Mouse (Mus musculus): ENCODE data around the gene Kcne4. TPM values are rescaled to one million over a fixed set of nuclear protein-coding genes. Genes with fewer than 3 reads are reported as not detected.

The Kcne4 gene
- polyA plus RNA-seq, 1 experiment from 2014 or later: 6.6 TPM

GRCm38 (mm10) chr1:78845661-78846060 is 29.1 kb downstream of the Kcne4 start:
- H3K9ac ChIP-seq (replicated peaks; ENCODE audit: low read depth, low read length): no peak overlapping the region
- no peak for ATAC-seq (ENCODE audit: insufficient number of reproducible peaks, insufficient read depth, low FRiP score, low read depth)
- H3K27me3 ChIP-seq (ENCODE audit: control insufficient read depth, insufficient read depth, low read length): no peaks in the 10 kb centered on the region
- H3K4me1 ChIP-seq (ENCODE audit: control insufficient read depth, insufficient read depth, low read length): no peaks in the 10 kb centered on the region
- WGBS: 79% methylated on average over 1 of the region's 1 CpGs
- H3K36me3 ChIP-seq (ENCODE audit: control insufficient read depth, insufficient read depth, low read length): no peaks in the 10 kb centered on the region
- no peaks in the 10 kb centered on the region for H3K9me3 ChIP-seq (ENCODE audit: control insufficient read depth, low read depth, low read length)
- no peak overlapping the region for H3K27ac ChIP-seq (ENCODE audit: low read length)
- no peak overlapping the region for H3K4me3 ChIP-seq (ENCODE audit: low read depth, low read length)
- H3K4me2 ChIP-seq (replicated peaks; ENCODE audit: low read depth, low read length): no peak overlapping the region

- H3K9ac ChIP-seq (replicated peaks; ENCODE audit: low read depth, low read length): no peak overlapping the region
- H3K9me3 ChIP-seq (ENCODE audit: control insufficient read depth, low read depth, low read length): no peaks in the 10 kb centered on the region
- H3K4me1 ChIP-seq (ENCODE audit: control insufficient read depth, insufficient read depth, low read length): no peaks in the 10 kb centered on the region
- H3K4me3 ChIP-seq (ENCODE audit: low read depth, low read length): no peak overlapping the region
- no peak for ATAC-seq (ENCODE audit: insufficient number of reproducible peaks, insufficient read depth, low FRiP score, low read depth)
- H3K36me3 ChIP-seq (ENCODE audit: control insufficient read depth, insufficient read depth, low read length): no peaks in the 10 kb centered on the region
- H3K27me3 ChIP-seq (ENCODE audit: control insufficient read depth, insufficient read depth, low read length): no peaks in the 10 kb centered on the region
- H3K27ac ChIP-seq (ENCODE audit: low read length): no peak overlapping the region
- no peak overlapping the region for H3K4me2 ChIP-seq (replicated peaks; ENCODE audit: low read depth, low read length)
- 44% methylated on average over 2 of the region's 2 CpGs for whole genome bisulfite sequencing
These were observed 29.9 kb downstream of the Kcne4 start for GRCm38 (mm10) chr1:78846471-78846870.

GRCm38 (mm10) chr1:78852408-78853093 is 36.0 kb downstream of the Kcne4 start:
- no peak overlapping the region for H3K9ac ChIP-seq (replicated peaks; ENCODE audit: low read depth, low read length)
- 53% methylated on average over 17 of the region's 17 CpGs for WGBS
- no peaks in the 10 kb centered on the region for H3K27me3 ChIP-seq (ENCODE audit: control insufficient read depth, insufficient read depth, low read length)
- no peak overlapping the region for H3K4me3 ChIP-seq (ENCODE audit: low read depth, low read length)
- H3K4me2 ChIP-seq (replicated peaks; ENCODE audit: low read depth, low read length): no peak overlapping the region
- no peaks in the 10 kb centered on the region for H3K36me3 ChIP-seq (ENCODE audit: control insufficient read depth, insufficient read depth, low read length)
- H3K27ac ChIP-seq (ENCODE audit: low read length): no peak overlapping the region
- ATAC-seq (ENCODE audit: insufficient number of reproducible peaks, insufficient read depth, low FRiP score, low read depth): no peak; the same call in 1 of the 2 replicates
- H3K4me1 ChIP-seq (ENCODE audit: control insufficient read depth, insufficient read depth, low read length): no peaks in the 10 kb centered on the region
- H3K9me3 ChIP-seq (ENCODE audit: control insufficient read depth, low read depth, low read length): no peaks in the 10 kb centered on the region

GRCm38 (mm10) chr1:78853094-78853445 is 36.5 kb downstream of the Kcne4 start:
- Histone ChIP-seq H3K4me2 (replicated peaks; ENCODE audit: low read depth, low read length) (no peak overlapping the region), H3K9me3 (ENCODE audit: control insufficient read depth, low read depth, low read length) (no peaks in the 10 kb centered on the region), H3K4me3 (ENCODE audit: low read depth, low read length) (no peak overlapping the region), H3K4me1 (ENCODE audit: control insufficient read depth, insufficient read depth, low read length) (no peaks in the 10 kb centered on the region), H3K27me3 (ENCODE audit: control insufficient read depth, insufficient read depth, low read length) (no peaks in the 10 kb centered on the region), H3K9ac (replicated peaks; ENCODE audit: low read depth, low read length) (no peak overlapping the region), H3K36me3 (ENCODE audit: control insufficient read depth, insufficient read depth, low read length) (no peaks in the 10 kb centered on the region), H3K27ac (ENCODE audit: low read length) (no peak overlapping the region)
- WGBS: 93% methylated on average over 3 of the region's 3 CpGs
- ATAC-seq (ENCODE audit: insufficient number of reproducible peaks, insufficient read depth, low FRiP score, low read depth): no peak

GRCm38 (mm10) chr1:78854306-78854705 is 37.7 kb downstream of the Kcne4 start:
- Histone ChIP-seq H3K4me2 (replicated peaks; ENCODE audit: low read depth, low read length) (no peak overlapping the region), H3K4me3 (ENCODE audit: low read depth, low read length) (no peak overlapping the region), H3K36me3 (ENCODE audit: control insufficient read depth, insufficient read depth, low read length) (no peaks in the 10 kb centered on the region), H3K27ac (ENCODE audit: low read length) (no peak overlapping the region), H3K9me3 (ENCODE audit: control insufficient read depth, low read depth, low read length) (no peaks in the 10 kb centered on the region), H3K27me3 (ENCODE audit: control insufficient read depth, insufficient read depth, low read length) (no peaks in the 10 kb centered on the region), H3K9ac (replicated peaks; ENCODE audit: low read depth, low read length) (no peak overlapping the region), H3K4me1 (ENCODE audit: control insufficient read depth, insufficient read depth, low read length) (no peaks in the 10 kb centered on the region)
- ATAC-seq (ENCODE audit: insufficient number of reproducible peaks, insufficient read depth, low FRiP score, low read depth): no peak
- 41% methylated on average over 1 of the region's 1 CpGs for WGBS

- Histone ChIP-seq H3K4me2 (replicated peaks; ENCODE audit: low read depth, low read length) (no peak overlapping the region), H3K27ac (ENCODE audit: low read length) (no peak overlapping the region), H3K4me1 (ENCODE audit: control insufficient read depth, insufficient read depth, low read length) (no peaks in the 10 kb centered on the region), H3K27me3 (ENCODE audit: control insufficient read depth, insufficient read depth, low read length) (no peaks in the 10 kb centered on the region), H3K36me3 (ENCODE audit: control insufficient read depth, insufficient read depth, low read length) (no peaks in the 10 kb centered on the region), H3K4me3 (ENCODE audit: low read depth, low read length) (no peak overlapping the region), H3K9ac (replicated peaks; ENCODE audit: low read depth, low read length) (no peak overlapping the region), H3K9me3 (ENCODE audit: control insufficient read depth, low read depth, low read length) (no peaks in the 10 kb centered on the region)
- no peak for ATAC-seq (ENCODE audit: insufficient number of reproducible peaks, insufficient read depth, low FRiP score, low read depth)
- 63% methylated on average over 4 of the region's 4 CpGs for WGBS
These were observed 43.0 kb downstream of the Kcne4 start for GRCm38 (mm10) chr1:78859573-78859972.

- H3K4me1 ChIP-seq (ENCODE audit: control insufficient read depth, insufficient read depth, low read length): no peaks in the 10 kb centered on the region
- WGBS: 62% methylated on average over 7 of the region's 7 CpGs
- ATAC-seq (ENCODE audit: insufficient number of reproducible peaks, insufficient read depth, low FRiP score, low read depth): no peak
- H3K4me2 ChIP-seq (replicated peaks; ENCODE audit: low read depth, low read length): no peak overlapping the region
- no peak overlapping the region for H3K4me3 ChIP-seq (ENCODE audit: low read depth, low read length)
- no peaks in the 10 kb centered on the region for H3K27me3 ChIP-seq (ENCODE audit: control insufficient read depth, insufficient read depth, low read length)
- H3K9me3 ChIP-seq (ENCODE audit: control insufficient read depth, low read depth, low read length): no peaks in the 10 kb centered on the region
- H3K9ac ChIP-seq (replicated peaks; ENCODE audit: low read depth, low read length): no peak overlapping the region
- H3K27ac ChIP-seq (ENCODE audit: low read length): no peak overlapping the region
- H3K36me3 ChIP-seq (ENCODE audit: control insufficient read depth, insufficient read depth, low read length): no peaks in the 10 kb centered on the region
These were observed 43.5 kb downstream of the Kcne4 start for GRCm38 (mm10) chr1:78860056-78860455.

GRCm38 (mm10) chr1:78862281-78862680 is 45.7 kb downstream of the Kcne4 start:
- Histone ChIP-seq H3K9me3 (ENCODE audit: control insufficient read depth, low read depth, low read length) (no peaks in the 10 kb centered on the region), H3K27ac (ENCODE audit: low read length) (no peak overlapping the region), H3K9ac (replicated peaks; ENCODE audit: low read depth, low read length) (no peak overlapping the region), H3K36me3 (ENCODE audit: control insufficient read depth, insufficient read depth, low read length) (no peaks in the 10 kb centered on the region), H3K4me3 (ENCODE audit: low read depth, low read length) (no peak overlapping the region), H3K4me2 (replicated peaks; ENCODE audit: low read depth, low read length) (no peak overlapping the region), H3K27me3 (ENCODE audit: control insufficient read depth, insufficient read depth, low read length) (no peaks in the 10 kb centered on the region), H3K4me1 (ENCODE audit: control insufficient read depth, insufficient read depth, low read length) (no peaks in the 10 kb centered on the region)
- 60% methylated on average over 1 of the region's 1 CpGs for WGBS
- no peak for ATAC-seq (ENCODE audit: insufficient number of reproducible peaks, insufficient read depth, low FRiP score, low read depth)

GRCm38 (mm10) chr1:78863833-78864232 is 47.3 kb downstream of the Kcne4 start:
- WGBS: 54% methylated on average over 2 of the region's 2 CpGs

More at GRCm38 (mm10) chr1:78863833-78864232, 47.3 kb downstream of the Kcne4 start:
- Histone ChIP-seq H3K4me2 (replicated peaks; ENCODE audit: low read depth, low read length) (no peak overlapping the region), H3K36me3 (ENCODE audit: control insufficient read depth, insufficient read depth, low read length) (no peaks in the 10 kb centered on the region), H3K4me1 (ENCODE audit: control insufficient read depth, insufficient read depth, low read length) (no peaks in the 10 kb centered on the region), H3K9ac (replicated peaks; ENCODE audit: low read depth, low read length) (no peak overlapping the region), H3K27me3 (ENCODE audit: control insufficient read depth, insufficient read depth, low read length) (no peaks in the 10 kb centered on the region), H3K9me3 (ENCODE audit: control insufficient read depth, low read depth, low read length) (no peaks in the 10 kb centered on the region), H3K4me3 (ENCODE audit: low read depth, low read length) (no peak overlapping the region), H3K27ac (ENCODE audit: low read length) (no peak overlapping the region)
- ATAC-seq (ENCODE audit: insufficient number of reproducible peaks, insufficient read depth, low FRiP score, low read depth): no peak

Measured in stomach, embryonic 14.5 days (tissue).